Mouse (Mus musculus) ES-Bruce4 (cell line): Measurements from ENCODE around the gene Ntng2. TPM values are rescaled to one million over a fixed set of nuclear protein-coding genes. Genes with fewer than 3 reads are reported as not detected.
A peak's percentile ranks its signal among the peaks of the same experiment; 100 is the strongest.

Experiments
- H3K27ac ChIP-seq: 2 replicates; pipeline ENCODE4 v1.5.1; 2012; ENCODE audit warnings: low read length, inconsistent platforms; ENCODE audit not compliant: insufficient read depth
- H3K27me3 ChIP-seq: 2 replicates; pipeline ENCODE4 v1.6.1; 2012; ENCODE audit warnings: mild to moderate bottlenecking, low read length, inconsistent platforms; ENCODE audit not compliant: control insufficient read depth, poor library complexity, insufficient read depth, severe bottlenecking
- H3K36me3 ChIP-seq: 2 replicates; pipeline ENCODE4 v1.6.1; 2012; ENCODE audit warnings: inconsistent platforms, mild to moderate bottlenecking, low read length, moderate library complexity; ENCODE audit not compliant: control insufficient read depth, poor library complexity, insufficient read depth, severe bottlenecking
- H3K4me1 ChIP-seq: one replicate; pipeline ENCODE4 v1.8.1; 2011; ENCODE audit warnings: low read length; ENCODE audit not compliant: control insufficient read depth, insufficient read depth
- H3K4me3 ChIP-seq: 2 replicates; pipeline ENCODE4 v1.5.1; 2011; ENCODE audit warnings: low read depth, mild to moderate bottlenecking, low read length
- H3K9ac ChIP-seq: 2 replicates; pipeline ENCODE4 v1.6.1; 2012; ENCODE audit warnings: low read depth, mild to moderate bottlenecking, inconsistent platforms; ENCODE audit not compliant: poor library complexity, severe bottlenecking
- H3K9me3 ChIP-seq: replicated peaks from 2 replicates; pipeline ENCODE4 v1.6.1; 2012; ENCODE audit warnings: mild to moderate bottlenecking, low read length, inconsistent platforms; ENCODE audit not compliant: control insufficient read depth, poor library complexity, insufficient read depth, severe bottlenecking
- CTCF ChIP-seq: IDR thresholded peaks from one replicate; pipeline ENCODE4 v1.8.1; 2011; ENCODE audit warnings: low read depth, low read length
- EP300 ChIP-seq: IDR thresholded peaks from 2 replicates; pipeline ENCODE4 v1.6.1; 2011; ENCODE audit warnings: low read depth, low read length; ENCODE audit not compliant: insufficient read depth
- POLR2A ChIP-seq: IDR thresholded peaks from one replicate; pipeline ENCODE4 v1.8.1; 2011; ENCODE audit warnings: low read length; ENCODE audit not compliant: insufficient read depth
- polyA plus RNA-seq: library from polyadenylated mRNA; stranded (reverse); fragments of >200 nt; gene quantifications from 2 replicates; pipeline ENCODE4 v1.2.4, GENCODE M21; 2011; ENCODE audit warnings: low read depth; ENCODE audit not compliant: missing spikeins, insufficient read depth, insufficient read length

Gene Ntng2
- polyA plus RNA-seq, 1 experiment = 0.30 TPM

DNA sequence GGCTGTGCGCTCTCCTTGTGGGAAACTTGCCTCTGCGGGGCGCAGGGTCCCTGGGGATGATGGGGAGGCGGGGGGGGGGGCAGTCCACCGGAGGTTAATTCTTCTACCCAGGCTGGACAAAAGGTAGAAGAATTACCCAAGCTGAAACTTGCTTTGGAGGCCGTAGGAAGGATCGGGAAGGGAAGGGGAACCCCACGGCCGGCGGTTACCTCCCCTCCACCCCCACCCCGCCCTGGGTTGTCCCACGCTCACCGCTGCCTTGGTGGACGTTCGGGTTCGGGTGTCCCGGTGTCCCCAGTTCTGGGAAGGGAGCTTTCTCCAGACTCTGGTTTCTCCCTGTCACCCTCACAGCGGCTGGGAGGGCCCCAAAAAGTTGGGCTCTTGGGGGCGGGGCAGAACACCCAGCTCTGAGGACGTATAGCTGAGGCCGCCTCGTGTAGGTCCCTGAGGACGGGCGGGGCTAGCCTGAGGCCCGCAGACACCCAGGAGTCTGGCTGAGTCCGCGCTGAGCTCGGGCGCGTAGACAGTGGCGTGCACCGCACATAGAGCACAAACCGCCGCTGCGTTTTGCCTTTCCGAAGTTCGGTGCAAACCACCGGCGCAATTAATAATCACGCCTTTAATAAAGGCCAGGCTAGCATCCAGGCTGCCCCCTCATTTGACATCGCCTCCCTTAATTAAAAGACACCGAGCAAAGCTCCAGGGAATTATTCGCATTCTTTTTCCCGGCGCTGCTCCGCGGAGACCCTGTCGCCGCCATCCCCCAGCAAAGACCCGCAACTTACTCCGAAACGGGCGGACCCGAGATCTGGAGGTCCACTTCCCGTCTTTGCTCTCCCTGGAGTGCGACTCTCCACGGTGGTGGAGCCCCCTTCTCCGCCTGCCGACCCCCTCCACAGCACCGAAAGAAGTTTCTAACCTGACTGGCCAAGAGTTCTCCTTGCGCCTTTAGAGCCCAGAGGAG, 1.4 kb downstream of the Ntng2 start:
- peak overlapping the region; percentile 69; the same call in 1 of the 2 replicates for H3K9ac ChIP-seq
- H3K27ac ChIP-seq = no peak overlapping the region
- H3K36me3 ChIP-seq = no peaks in the 10 kb centered on the region
- peaks cover 37% of the 10 kb centered on the region for H3K27me3 ChIP-seq
- TF ChIP-seq CTCF (no peak), EP300 (no peak), POLR2A (no peak)
- H3K9me3 ChIP-seq = no peaks in the 10 kb centered on the region
- no peaks in the 10 kb centered on the region for H3K4me1 ChIP-seq
- peak overlapping the region; percentile 31 for H3K4me3 ChIP-seq

DNA sequence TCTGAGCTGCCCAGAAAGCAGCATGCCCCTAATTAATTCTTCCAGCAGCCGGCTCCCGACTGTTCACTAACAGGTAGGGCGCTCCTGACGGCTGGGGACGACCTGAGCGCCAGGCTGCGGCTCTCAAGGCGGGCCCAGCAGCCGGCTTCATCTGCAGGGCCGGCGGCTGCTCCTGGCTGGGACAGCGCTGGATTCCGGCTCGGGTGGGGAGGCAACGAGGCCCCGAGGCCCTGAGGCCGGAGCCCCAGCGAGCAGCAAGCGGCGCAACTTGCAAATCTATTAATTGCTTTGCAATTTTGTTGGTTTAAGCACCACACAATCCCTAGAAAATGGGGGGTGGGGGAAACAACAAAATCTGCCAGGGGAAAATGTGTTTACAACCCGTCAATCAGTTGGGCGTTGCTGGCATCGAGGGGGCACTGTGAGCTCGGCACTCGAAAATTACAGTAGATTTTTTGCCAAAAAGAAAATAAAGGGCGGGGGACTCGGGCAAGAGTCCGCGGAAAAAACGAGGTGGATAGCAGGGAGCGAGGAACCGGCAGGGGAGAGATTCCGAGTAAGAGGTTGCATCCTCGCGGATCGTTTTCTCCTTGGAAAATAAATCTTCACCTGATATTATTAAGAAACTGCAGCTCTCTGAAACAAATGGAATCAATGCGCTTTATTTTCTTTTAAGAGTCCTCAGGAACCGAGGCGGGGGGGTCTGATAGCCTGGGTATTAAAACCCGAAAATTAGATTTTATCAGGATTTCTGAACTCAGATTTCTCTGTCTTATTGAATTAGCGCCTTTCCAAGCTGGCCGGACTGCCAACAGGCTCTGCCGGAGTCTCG, 2.3 kb downstream of the Ntng2 start:
- Histone ChIP-seq H3K27ac (no peak overlapping the region), H3K4me1 (no peaks in the 10 kb centered on the region)

DNA sequence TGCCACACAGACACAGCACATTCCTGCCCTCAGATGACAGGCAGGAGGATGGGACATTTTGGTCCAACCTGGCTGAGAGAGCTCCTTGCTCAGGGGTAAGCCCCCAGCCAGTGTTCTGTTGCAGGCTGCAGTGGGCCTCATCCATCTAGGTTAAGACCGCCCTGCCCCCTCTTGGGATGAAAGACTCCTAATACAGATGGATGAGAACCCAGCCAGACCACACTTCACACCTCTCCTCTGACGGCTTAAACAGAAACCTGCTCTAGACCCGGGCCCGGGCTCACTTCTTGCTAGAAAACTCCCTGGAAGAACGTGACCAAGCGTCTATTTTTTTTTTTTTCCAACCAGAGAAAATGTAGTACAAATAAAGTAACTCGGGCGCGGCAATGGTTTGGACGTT, 3.0 kb downstream of the Ntng2 start:
- H3K4me3 ChIP-seq = no peak overlapping the region
- H3K4me1 ChIP-seq = no peaks in the 10 kb centered on the region
- TF ChIP-seq POLR2A = no peak
- H3K27ac ChIP-seq = no peak overlapping the region
- peaks cover 37% of the 10 kb centered on the region for H3K27me3 ChIP-seq
- no peaks in the 10 kb centered on the region for H3K9me3 ChIP-seq
- no peak overlapping the region for H3K9ac ChIP-seq
- H3K36me3 ChIP-seq = no peaks in the 10 kb centered on the region

More for the DNA sequence above, 2.3 kb downstream of the Ntng2 start:
- no peaks in the 10 kb centered on the region for H3K9me3 ChIP-seq
- H3K36me3 ChIP-seq = no peaks in the 10 kb centered on the region
- H3K4me3 ChIP-seq = no peak overlapping the region
- peaks cover 37% of the 10 kb centered on the region for H3K27me3 ChIP-seq
- peak overlapping the region; percentile 69; the same call in 1 of the 2 replicates for H3K9ac ChIP-seq
- TF ChIP-seq POLR2A = no peak
- no peak for TF ChIP-seq EP300
- no peak for TF ChIP-seq CTCF

DNA sequence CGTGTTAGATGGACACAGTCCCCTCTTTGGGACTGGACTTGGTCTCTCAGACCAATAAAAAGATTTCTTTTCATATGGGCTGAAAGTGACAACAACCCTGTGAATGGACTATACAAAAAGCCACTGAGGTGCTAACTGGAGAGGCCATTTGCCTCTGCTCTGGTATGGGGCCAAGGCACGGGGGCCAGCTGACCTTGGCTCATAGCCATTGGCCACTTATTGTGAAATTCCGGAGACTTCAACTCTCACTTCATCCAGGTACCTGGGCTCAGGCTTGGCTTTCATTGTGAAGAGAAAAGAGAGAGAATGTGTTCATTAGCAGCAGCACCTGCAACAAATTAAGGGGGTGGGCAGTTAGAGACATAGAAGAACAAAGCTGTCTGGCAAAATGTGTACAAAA, 4.3 kb downstream of the Ntng2 start:
- Histone ChIP-seq H3K9me3 (no peaks in the 10 kb centered on the region), H3K27ac (no peak overlapping the region), H3K4me1 (no peaks in the 10 kb centered on the region), H3K4me3 (no peak overlapping the region), H3K27me3 (peaks cover 34% of the 10 kb centered on the region), H3K36me3 (no peaks in the 10 kb centered on the region), H3K9ac (no peak overlapping the region)
- TF ChIP-seq EP300 (no peak), CTCF (no peak), POLR2A (no peak)

DNA sequence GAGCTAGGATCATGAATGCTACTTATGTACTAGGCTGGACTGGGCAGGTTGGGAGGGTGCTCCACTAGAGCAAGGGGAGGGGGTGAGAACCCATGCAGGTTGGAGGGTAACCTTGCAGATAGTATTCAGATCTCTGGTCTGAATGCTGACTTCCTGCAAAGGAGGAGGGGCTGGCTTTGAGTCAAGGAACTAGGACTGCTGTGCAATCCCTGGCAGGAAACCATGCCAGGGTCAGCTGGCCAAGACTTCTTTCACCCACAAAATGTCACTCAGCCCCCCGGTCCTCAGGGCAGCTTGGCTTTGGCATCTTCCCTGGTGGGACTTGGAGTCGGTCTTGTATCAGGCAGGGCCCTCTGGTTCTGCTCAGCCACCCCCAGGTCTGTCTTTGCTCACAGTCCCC, 5.4 kb downstream of the Ntng2 start:
- no peaks in the 10 kb centered on the region for H3K4me1 ChIP-seq
- H3K27ac ChIP-seq = no peak overlapping the region
- no peak overlapping the region for H3K4me3 ChIP-seq
- no peak overlapping the region for H3K9ac ChIP-seq
- no peaks in the 10 kb centered on the region for H3K9me3 ChIP-seq
- TF ChIP-seq POLR2A (no peak), EP300 (no peak), CTCF (no peak)
- H3K36me3 ChIP-seq = no peaks in the 10 kb centered on the region
- peaks cover 24% of the 10 kb centered on the region for H3K27me3 ChIP-seq

DNA sequence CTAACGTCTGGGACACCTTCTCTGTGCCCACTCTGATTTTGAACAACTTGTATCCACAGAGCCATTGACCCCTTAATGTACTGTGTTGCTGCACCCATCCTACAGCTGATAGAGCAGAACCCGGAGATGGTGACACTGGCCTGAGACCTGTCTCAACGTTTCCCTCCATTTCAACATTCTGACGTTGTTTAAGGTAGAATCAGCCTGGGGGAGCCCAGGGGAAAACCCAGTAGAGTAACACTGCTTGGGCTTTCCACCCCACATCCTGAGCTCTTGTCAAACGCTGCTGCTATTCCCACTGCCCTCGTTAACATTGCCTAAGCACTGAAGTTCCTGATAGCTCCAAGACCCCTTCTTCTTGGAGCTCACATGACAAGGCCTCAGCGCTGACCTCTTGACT, 5.9 kb downstream of the Ntng2 start:
- TF ChIP-seq POLR2A (no peak), CTCF (no peak), EP300 (no peak)
- H3K9me3 ChIP-seq = no peaks in the 10 kb centered on the region
- no peaks in the 10 kb centered on the region for H3K36me3 ChIP-seq
- H3K27me3 ChIP-seq = peaks cover 19% of the 10 kb centered on the region
- no peak overlapping the region for H3K27ac ChIP-seq
- no peaks in the 10 kb centered on the region for H3K4me1 ChIP-seq
- H3K9ac ChIP-seq = no peak overlapping the region
- no peak overlapping the region for H3K4me3 ChIP-seq
